Mouse (Mus musculus) cerebellum, postnatal 14 days (tissue): Measurements from ENCODE around the gene Igsf8.
"Not testable (repeated sequence)": the region's sequence is repeated elsewhere in the genome, so short reads cannot be mapped to it uniquely, and the experiment has no call there.

Experiments
- DNase-seq, 2 experiments: peaks; one replicate each; pipeline ENCODE4 v3.0.0; 2021; ENCODE audit warnings: mixed read lengths in 2 of 2

Gene Igsf8

DNA sequence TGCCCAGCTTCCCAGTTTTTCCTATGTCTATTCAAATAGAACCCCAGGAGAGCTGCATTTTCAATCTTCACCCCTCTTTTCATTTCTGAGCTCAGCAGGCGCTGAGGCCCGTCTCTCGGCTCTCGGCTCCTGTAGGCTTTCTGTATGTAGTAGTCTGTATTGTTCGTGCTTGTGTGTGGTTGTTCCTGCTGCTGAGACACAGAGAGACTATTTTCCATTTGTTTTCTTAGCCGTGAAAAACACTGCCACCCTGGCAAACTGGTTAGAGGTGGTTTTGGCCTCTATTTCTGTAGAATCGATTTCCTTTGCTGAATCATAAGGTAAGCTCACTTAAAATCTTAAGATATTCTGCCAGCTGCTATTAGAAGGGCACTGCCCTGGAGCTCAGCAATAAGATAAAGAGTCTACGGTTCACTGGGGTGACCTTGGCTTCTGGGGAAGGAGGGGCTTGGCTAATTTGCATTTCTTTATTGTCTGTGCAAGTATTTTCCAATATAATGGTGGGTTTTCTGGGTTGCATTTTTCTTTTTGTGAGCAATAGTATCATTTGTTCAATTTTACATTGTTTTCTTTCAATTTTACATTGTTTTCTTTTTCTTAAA is at the start of gene Igsf8:
Gene Igsf8 (plus strand): TSS at position 165 of the 602 bp plus-strand sequence.
- no peak for DNase-seq

DNA sequence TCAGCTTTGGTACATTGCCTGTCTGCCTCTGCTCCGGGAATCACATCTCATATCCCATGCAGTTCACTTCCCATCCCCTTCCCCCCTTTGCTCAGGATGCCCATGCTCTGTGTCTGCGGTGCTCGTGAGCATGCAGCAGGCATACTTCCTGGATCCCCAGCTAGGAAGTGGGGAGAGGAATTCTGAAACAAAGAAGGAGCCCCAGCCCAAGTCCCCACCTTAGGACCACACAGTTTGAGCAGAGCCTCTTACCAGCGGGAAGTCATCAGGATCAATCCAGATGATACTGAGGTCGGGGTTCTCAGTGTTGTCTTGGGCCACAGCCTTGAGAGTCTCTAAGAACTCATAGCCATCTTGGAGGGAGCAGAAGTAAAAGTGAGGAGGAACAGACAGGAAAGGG is 48.7 kb upstream of the Igsf8 start:
- DNase-seq: no peak

DNA sequence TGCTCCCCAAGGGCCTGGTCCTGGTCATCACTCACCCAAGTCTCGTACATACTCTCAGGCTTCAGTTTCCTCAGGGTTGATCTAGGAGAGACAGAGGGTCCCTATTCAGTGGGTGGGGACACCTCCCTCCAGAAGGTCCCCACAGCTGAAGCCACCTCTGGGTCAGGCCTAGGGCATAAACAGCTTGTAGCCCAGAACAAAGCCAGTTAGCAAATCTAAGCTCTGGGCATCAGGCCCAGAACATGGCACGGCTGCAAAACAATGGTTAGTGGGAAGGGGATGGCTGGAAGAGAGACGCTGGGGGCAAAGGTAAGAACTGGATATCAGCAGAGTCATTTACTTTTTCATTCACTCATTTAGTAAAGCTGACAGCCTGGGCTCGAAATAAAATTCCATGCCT is 47.7 kb upstream of the Igsf8 start:
- DNase-seq: no peak

DNA sequence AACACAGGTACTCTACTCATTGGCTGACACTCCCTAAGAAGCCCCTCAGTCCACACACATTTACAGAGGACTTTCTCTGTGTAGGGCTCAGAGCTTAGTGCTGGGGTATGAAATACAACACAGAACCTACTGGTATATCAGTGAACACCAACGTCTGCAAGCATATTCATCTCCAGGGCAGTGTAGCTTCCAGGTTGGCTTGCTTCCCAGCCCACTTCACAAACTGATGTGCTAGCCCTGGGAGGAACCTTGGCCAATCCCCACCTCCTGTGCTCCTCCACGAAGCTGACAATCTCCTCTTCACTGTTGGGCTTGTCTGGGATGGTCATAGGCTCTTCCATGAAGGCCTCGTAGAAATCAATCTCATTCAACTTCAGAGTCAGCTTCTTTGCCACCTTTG is 46.7 kb upstream of the Igsf8 start:
- no peak for DNase-seq

- peak; percentile 92 to 94 for DNase-seq
Measured at GRCm38 (mm10) chr1:172217148-172217547, 44.3 kb upstream of the Igsf8 start.

- no peak for DNase-seq
Measured at GRCm38 (mm10) chr1:172218164-172218910, 43.1 kb upstream of the Igsf8 start.

- DNase-seq: no peak
Measured at GRCm38 (mm10) chr1:172219451-172220406, 41.7 kb upstream of the Igsf8 start, which contains the start of gene Casq1. Gene Casq1, minus strand, starts transcription at chr1:172219868.

GRCm38 (mm10) chr1:172220414-172220813 is 41.0 kb upstream of the Igsf8 start:
- DNase-seq: peak; percentile 45 to 56

DNA sequence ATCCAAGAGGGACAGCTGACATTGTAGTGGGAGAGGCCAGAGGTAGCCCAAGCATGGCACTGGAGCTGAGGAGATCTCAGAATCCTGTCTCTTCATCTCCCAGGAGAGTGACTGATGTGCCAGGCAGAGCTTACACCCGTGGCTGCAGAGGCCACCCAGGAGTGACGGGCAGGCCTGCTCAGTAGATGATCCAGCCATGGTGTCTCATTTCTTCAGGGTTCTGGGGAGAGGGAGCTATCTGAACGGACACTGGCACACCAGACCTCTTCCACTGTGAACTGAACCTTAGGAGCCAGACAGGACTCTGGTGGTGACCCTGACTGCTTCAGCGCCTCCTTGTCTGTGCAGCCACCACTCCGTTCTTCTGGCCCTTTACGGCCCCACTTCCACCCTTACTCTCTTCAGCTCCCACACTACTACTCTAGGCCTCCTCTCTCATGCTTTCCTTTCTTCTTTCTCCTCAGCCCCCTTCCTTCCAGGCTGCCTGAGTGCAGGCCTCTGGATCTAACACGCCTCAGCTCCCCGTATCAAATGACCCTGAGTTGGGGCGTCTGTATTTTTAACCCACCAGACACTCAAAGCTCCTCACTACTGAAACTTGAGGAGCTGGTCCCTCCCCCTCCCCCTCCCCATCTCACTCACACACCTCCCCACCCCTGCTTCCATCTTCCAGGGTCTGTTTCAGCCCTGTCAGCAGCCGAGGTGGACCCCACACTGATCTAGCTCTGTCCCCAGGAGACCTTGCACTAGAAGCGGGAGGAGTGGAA is 40.0 kb upstream of the Igsf8 start:
- no peak for DNase-seq

DNA sequence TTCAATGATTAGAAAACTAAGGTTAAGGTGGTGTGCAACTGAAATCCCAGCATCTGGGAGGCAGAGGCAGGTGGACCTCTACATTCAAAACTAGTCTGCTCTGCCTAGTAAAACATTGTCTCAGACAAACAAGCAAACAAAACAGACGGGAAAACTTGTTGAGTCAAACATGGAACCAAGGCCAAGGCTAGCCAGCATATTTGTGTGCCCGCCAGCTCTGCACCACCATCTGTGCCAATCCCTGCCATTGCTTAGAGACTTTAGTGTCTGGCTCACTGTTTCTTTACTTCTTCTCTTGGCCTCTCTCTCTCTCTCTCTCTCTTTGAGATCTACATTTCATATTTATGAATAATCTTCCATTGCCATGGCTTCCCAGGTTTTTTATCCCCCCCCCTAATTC is 33.2 kb upstream of the Igsf8 start:
- peak; percentile 71 to 75 for DNase-seq

DNA sequence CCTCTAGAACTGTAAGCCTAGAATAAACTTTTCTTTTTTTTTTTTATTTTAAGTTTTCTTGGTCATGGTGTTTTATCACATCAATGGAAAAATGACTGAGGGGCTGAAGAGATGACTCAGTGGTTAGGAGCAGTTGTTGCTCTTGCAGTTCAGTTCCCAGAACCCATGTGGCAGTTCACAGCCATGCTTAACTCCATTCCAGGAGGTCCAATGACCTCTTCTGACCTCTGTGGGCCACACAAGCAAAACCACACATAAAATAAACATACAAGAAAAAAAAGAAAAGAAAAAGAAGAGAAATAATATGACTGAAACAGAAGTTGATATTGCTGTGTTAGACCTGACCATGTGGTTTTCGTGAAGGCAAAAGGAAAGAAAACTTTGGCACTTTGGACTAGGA is 32.2 kb upstream of the Igsf8 start:
- DNase-seq: no peak

GRCm38 (mm10) chr1:172240945-172241708 is 20.3 kb upstream of the Igsf8 start:
- no peak for DNase-seq

- DNase-seq: no peak
Measured at GRCm38 (mm10) chr1:172242401-172242800, 19.0 kb upstream of the Igsf8 start.

DNA sequence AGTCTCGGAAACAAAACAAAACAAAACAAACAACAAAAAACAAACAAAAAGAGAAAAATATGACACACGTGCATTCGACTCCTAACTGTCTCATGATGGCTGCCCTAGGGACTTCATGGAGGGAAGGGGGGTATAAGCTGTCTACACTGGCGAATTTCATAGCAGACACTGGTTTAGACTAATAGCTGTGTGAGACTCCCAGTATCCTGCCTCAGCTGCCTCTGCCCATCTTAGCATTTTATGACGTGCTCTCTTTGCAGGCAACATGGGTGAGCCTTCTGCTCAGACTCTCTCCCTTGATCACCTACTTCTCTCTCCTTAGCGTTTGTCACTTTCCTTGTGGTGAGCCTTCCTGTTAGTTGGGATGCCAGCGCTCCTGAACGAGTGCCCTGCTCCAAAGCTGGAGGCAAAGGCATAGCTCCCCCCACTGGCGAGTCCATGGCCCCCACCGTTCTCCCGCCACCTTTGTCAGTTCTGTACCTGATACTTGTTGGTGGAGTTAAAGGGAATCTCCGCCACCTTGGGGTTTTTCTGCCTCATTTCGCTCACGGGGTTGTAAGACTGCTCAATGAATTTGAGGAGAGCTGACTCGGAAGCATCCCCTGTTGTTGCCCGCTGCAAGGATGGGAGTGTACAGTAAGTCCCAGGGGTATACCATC is 17.8 kb upstream of the Igsf8 start:
- peak; percentile 44 to 61 for DNase-seq

- DNase-seq: not testable (repeated sequence)
Measured at GRCm38 (mm10) chr1:172244645-172245044, 16.8 kb upstream of the Igsf8 start.

DNA sequence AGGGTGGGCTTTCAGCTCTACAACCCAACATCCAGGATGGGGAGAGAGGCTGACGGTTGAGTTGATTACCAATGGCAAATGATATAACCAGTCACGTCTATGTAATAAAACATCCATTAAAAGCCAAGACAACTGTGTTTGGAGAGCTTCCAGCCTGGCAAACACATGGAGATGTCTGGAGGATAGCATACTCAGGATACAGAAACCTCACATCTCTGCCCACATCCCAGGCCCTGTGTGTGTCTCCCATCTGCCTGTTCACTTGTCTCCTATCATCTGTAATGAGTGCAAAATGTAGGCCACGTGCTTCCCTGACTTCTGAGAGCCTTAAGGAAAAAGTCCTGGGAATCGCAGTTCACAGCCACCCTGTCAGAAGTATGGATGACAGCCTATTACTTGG is 14.2 kb upstream of the Igsf8 start:
- DNase-seq: no peak

DNA sequence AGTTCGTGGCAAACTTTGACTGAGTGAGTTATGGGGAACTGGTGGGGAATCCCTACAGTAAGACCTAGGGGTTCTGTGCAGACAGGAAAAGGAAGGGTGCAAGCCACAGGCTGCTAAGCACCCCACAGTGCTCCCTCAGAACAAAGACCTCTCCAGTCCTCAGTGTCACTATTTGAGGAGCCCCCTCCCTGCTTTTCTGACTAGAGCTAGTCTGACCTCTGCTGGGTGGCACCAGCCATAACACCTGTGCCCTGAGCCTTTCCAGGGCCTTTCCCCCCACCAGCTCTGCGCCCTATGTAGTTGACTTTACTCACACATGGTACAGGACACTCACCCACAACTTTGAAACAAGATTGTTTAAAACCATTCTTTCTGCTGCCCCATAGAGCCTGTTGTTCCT is 13.8 kb upstream of the Igsf8 start:
- DNase-seq: peak; percentile 50 to 52

GRCm38 (mm10) chr1:172258314-172258713 is 3.1 kb upstream of the Igsf8 start, which contains the start of gene Atp1a4:
Gene Atp1a4, minus strand, starts transcription at chr1:172258414.
- DNase-seq: no peak

GRCm38 (mm10) chr1:172271208-172271607 is 9.8 kb downstream of the Igsf8 start:
- no peak for DNase-seq

- DNase-seq: no peak
Measured at GRCm38 (mm10) chr1:172271765-172272164, 10.3 kb downstream of the Igsf8 start.

DNA sequence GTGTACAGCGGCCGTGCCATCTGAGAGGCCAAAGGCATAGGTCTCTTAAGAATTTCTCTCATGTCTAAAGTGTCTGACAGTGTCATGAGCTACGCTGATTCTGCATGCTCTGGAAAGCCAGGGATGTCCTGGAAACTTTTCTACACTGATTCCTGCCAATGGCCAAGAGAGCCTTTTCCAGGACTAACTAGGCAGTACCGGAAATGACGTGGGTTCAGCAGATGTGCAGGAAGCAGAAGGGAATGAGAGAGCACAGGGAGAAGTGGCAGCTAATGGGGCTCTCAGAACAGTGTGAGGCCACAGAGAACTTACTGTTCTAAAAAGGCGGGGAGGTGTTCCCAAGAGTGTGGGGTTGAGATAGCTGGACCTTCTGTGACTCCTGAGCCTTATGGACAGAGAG is 11.9 kb downstream of the Igsf8 start:
- DNase-seq: no peak
